Mouse (Mus musculus) small intestine, adult 2 months (tissue): ENCODE data around the gene N4bp2l2. TPM values are rescaled to one million over a fixed set of nuclear protein-coding genes. Genes with fewer than 3 reads are reported as not detected.
"Not testable (repeated sequence)": the region's sequence is repeated elsewhere in the genome, so short reads cannot be mapped to it uniquely, and the experiment has no call there.

Experiments
- H3K27ac ChIP-seq: fragments of 200-500 bp; 2 replicates; pipeline ENCODE4 v1.5.1; 2012; ENCODE audit warnings: low read depth, low read length, control low read depth, inconsistent platforms; ENCODE audit not compliant: insufficient read depth
- H3K27me3 ChIP-seq: fragments of 200-500 bp; 2 replicates; pipeline ENCODE4 v1.6.1; 2012; ENCODE audit warnings: mild to moderate bottlenecking, moderate library complexity, low read length, inconsistent platforms; ENCODE audit not compliant: control insufficient read depth, insufficient read depth
- H3K36me3 ChIP-seq: fragments of 200-500 bp; 2 replicates; pipeline ENCODE4 v1.6.1; 2012; ENCODE audit warnings: mild to moderate bottlenecking, low read length, control low read depth, inconsistent platforms; ENCODE audit not compliant: control insufficient read depth, insufficient read depth
- H3K4me1 ChIP-seq: fragments of 200-500 bp; 2 replicates; pipeline ENCODE4 v1.6.1; 2012; ENCODE audit warnings: low read length, inconsistent platforms, mixed read lengths; ENCODE audit not compliant: control insufficient read depth, insufficient read depth, insufficient read length
- H3K4me3 ChIP-seq: fragments of 200-500 bp; 2 replicates; pipeline ENCODE4 v1.5.1; 2012; ENCODE audit warnings: low read depth, mild to moderate bottlenecking, control low read depth, inconsistent platforms, low read length, moderate library complexity
- CTCF ChIP-seq: fragments of 200-500 bp; IDR thresholded peaks from 2 replicates; pipeline ENCODE4 v1.5.1; 2012; ENCODE audit warnings: low read depth, mild to moderate bottlenecking, control low read depth, inconsistent platforms, low read length, moderate library complexity, mixed read lengths; ENCODE audit not compliant: insufficient replicate concordance, insufficient read length; ENCODE audit errors: extremely low read depth
- POLR2A ChIP-seq: fragments of 200-500 bp; IDR thresholded peaks from 2 replicates; pipeline ENCODE4 v1.6.1; 2012; ENCODE audit warnings: low read depth, mild to moderate bottlenecking, control low read depth, inconsistent platforms, low read length, moderate library complexity
- WGBS: fragments of 180-500 bp; shearing (Covaris S2); methylation state at CpG from one replicate; pipeline ENCODE4 v1.1.7; 2018; 5-methylcytosine and 5-hydroxymethylcytosine counted together
- polyA plus RNA-seq: library from polyadenylated mRNA; depleted of rRNA; stranded (reverse); fragments of >200 nt; gene quantifications from 2 replicates; pipeline ENCODE4 v1.2.3, GENCODE M21; 2012

Gene N4bp2l2
- polyA plus RNA-seq, 1 experiment: 1.7 TPM

DNA sequence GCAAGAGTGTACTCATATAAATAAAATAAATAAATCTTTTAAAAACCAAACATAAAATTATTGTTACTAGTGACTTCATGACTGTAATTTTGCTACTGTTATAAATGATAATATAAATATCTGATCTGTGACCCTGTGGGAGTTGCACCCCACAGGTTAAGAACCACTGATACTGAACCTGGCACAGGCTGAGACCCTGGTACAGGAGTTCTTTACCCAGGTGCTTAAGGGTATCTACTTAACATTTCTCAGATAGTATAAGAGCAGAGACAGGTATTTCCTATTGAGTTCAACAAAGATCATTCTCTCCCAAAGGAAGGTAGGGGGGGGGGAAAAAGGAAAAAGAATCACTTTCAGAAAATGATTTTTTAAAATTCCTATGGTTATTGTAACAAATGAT is 11.4 kb downstream of the N4bp2l2 start:
- no peak overlapping the region for H3K4me3 ChIP-seq

DNA sequence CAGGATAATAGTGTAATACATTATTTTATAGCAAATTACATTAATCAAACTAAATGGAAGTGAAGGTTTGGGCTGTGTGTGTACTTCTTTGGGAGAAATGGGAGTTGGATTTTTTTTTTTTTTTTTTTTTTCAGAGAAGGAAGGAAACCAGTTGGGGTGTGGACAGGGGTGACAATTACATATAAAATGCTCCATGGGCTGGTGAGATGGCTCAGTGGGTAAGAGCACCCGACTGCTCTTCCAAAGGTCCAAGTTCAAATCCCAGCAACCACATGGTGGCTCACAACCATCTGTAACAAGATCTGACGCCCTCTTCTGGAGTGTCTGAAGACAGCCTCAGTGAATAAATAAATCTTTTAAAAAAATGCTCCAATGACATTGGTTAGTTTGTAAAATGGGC is 13.4 kb downstream of the N4bp2l2 start:
- 79% methylated on average over 2 of the region's 2 CpGs for WGBS

More for the DNA sequence above, 11.4 kb downstream of the N4bp2l2 start:
- TF ChIP-seq POLR2A: no peak
- TF ChIP-seq CTCF: no peak
- Histone ChIP-seq H3K27ac (no peak overlapping the region), H3K4me1 (peaks cover 3% of the 10 kb centered on the region; the same call in 1 of the 2 replicates), H3K27me3 (no peaks in the 10 kb centered on the region), H3K36me3 (peaks cover 7% of the 10 kb centered on the region)

DNA sequence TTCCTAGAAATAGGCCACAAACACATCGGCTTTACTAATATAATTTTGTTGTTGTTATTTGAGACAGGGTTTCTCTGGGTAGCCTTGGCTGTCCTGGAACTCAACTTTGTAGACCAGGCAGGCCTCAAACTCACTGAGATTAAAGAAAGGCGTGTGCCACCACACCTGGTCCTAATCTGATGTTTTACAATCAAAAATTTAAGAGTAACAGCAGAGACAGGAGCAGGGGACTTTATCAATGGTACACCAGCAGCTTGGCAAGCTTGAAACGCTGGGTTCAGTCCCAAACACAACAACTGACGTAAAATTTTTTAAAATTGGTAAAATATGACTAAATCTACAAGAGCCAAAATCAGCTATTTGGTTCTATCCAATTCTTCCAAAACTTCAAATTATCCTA is 21.1 kb downstream of the N4bp2l2 start:
- Histone ChIP-seq H3K27ac (no peak overlapping the region), H3K27me3 (no peaks in the 10 kb centered on the region), H3K4me3 (no peak overlapping the region), H3K36me3 (peaks cover 49% of the 10 kb centered on the region), H3K4me1 (no peaks in the 10 kb centered on the region)
- WGBS: 84% methylated on average over 4 of the region's 4 CpGs
- TF ChIP-seq CTCF (no peak), POLR2A (no peak)

More for the DNA sequence above, 13.4 kb downstream of the N4bp2l2 start:
- H3K27me3 ChIP-seq: no peaks in the 10 kb centered on the region
- peaks cover 19% of the 10 kb centered on the region for H3K36me3 ChIP-seq
- TF ChIP-seq CTCF (no peak), POLR2A (no peak)
- no peak overlapping the region for H3K27ac ChIP-seq
- H3K4me1 ChIP-seq: 0 out of 2 replicates have a peak, but pooled peaks cover 1% of the 10 kb centered on the region
- no peak overlapping the region for H3K4me3 ChIP-seq

DNA sequence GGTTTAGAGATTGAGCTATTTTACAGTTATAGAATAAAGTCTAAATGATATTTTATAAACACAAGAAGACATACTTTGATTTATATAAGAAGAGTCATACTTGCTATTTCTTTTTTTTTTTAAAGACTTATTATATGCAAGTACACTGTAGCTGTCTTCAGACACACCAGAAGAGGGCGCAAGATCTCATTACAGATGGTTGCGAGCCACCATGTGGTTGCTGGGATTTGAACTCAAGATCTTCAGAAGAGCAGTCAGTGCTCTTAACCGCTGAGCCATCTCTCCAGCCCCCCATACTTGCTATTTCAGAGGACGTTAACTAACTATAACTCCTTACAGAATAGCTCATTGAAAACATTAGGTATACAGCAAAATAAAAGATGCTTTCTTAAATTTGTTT is 22.6 kb downstream of the N4bp2l2 start:
- H3K36me3 ChIP-seq: peaks cover 46% of the 10 kb centered on the region
- H3K4me1 ChIP-seq: not testable (repeated sequence)
- 98% methylated on average over 4 of the region's 4 CpGs for WGBS

DNA sequence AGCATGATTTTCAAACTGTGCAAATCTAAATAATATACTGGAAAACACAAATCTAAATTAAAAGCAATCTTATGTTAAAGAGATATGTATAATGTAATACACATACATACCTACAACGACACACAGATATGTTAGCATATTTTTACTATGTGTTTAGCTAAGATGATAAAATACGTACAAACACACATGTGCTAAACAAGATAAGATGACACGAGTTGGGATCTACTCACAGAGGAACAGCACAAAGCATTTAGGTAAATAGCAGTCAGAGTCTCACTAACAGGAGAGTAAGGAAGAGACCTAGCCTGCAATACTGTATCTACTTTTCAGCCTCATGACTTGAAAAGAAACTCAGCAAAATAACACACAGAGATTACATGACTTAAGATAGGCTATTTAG is 24.5 kb downstream of the N4bp2l2 start:
- 70% methylated on average over 3 of the region's 3 CpGs for WGBS
- Histone ChIP-seq H3K36me3 (peaks cover 48% of the 10 kb centered on the region), H3K4me3 (no peak overlapping the region), H3K27ac (no peak overlapping the region), H3K4me1 (no peaks in the 10 kb centered on the region), H3K27me3 (no peaks in the 10 kb centered on the region)
- no peak for TF ChIP-seq POLR2A
- no peak for TF ChIP-seq CTCF

More for the DNA sequence above, 22.6 kb downstream of the N4bp2l2 start:
- not testable (repeated sequence) for H3K27me3 ChIP-seq, H3K4me3 ChIP-seq, H3K27ac ChIP-seq

DNA sequence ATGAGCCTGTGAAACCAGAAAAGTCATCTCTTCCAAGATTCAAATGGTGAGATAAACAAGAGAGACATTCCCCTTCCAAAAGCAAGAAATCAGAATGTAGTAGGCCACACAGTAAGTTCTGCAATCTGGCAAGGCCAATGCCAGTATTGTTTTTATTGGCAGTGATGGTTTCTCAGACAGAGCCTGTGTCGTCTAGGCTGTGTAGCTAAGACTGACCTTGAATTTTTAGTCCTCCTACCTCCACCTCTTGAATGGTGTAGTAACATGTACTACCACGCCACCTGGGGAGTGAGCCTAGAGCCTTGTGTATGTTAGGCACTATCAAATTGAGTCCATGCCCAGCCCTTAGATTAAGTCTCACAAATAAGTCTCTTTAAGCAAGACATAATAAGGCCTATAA is 36.3 kb downstream of the N4bp2l2 start:
- TF ChIP-seq POLR2A (no peak), CTCF (no peak)
- Histone ChIP-seq H3K4me1 (no peaks in the 10 kb centered on the region), H3K27ac (no peak overlapping the region), H3K27me3 (no peaks in the 10 kb centered on the region), H3K4me3 (no peak overlapping the region), H3K36me3 (peaks cover 10% of the 10 kb centered on the region)
- 78% methylated on average over 2 of the region's 2 CpGs for WGBS

DNA sequence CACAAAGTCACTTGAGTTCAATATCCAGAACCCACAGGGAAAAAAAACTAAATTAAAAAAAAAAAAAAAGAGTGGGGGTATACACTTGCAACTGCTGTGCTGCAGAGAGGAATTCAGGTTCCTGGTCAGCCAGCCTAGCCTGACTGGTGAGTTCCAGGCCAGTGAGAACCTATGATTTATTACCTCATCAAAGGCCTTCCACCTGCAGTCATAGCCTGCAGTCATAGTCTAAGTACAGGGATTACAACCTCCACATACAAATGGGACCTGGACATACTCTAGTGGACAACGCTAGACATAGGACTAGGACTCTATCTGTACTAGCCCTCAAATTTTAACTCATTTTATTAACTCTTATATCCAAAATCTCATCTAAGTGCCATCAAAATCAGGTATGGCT is 36.7 kb downstream of the N4bp2l2 start:
- H3K4me1 ChIP-seq: no peaks in the 10 kb centered on the region
- H3K27ac ChIP-seq: no peak overlapping the region
- TF ChIP-seq POLR2A (no peak), CTCF (no peak)
- H3K36me3 ChIP-seq: peaks cover 8% of the 10 kb centered on the region
- WGBS: 91% methylated on average over 1 of the region's 1 CpGs
- no peaks in the 10 kb centered on the region for H3K27me3 ChIP-seq
- H3K4me3 ChIP-seq: no peak overlapping the region

DNA sequence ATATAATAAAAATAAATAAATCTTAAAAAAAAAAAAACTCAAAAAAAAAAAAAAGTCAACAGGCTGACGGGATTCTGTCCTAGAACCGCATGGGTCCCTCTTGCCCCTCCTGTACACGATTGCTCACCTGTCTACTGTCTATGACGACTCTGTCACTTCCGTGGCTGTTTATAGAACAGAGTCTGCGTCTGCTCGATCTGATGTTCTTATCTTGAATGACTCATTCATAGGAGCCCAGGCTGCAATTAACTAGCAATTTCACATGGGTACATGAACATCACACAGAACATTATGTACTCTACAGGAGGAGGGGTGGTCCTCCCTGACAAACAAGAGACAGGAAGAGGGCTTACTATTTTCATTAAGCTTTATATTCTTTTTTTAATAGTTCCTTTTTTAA is 40.5 kb downstream of the N4bp2l2 start:
- Histone ChIP-seq H3K4me3 (no peak overlapping the region), H3K4me1 (peaks cover 7% of the 10 kb centered on the region; the same call in 1 of the 2 replicates), H3K36me3 (peaks cover 5% of the 10 kb centered on the region; the same call in 1 of the 2 replicates), H3K27ac (no peak overlapping the region), H3K27me3 (no peaks in the 10 kb centered on the region)
- TF ChIP-seq POLR2A (no peak), CTCF (no peak)
- 27% methylated on average over 7 of the region's 7 CpGs for WGBS
